Mouse (Mus musculus) kidney, embryonic 14.5 days (tissue): ENCODE data around the gene Lsm7. TPM values are rescaled to one million over a fixed set of nuclear protein-coding genes. Genes with fewer than 3 reads are reported as not detected.

ENCODE experiments used
- ATAC-seq: fragments of 200-750 bp; cut with Nextera tagmentation; 2 replicates; pipeline ENCODE4 v1.8.0; 2017; ENCODE audit warnings: moderate number of reproducible peaks, mild to moderate bottlenecking, moderate TSS enrichment, moderate library complexity; ENCODE audit not compliant: low FRiP score, low TSS enrichment
- H3K27ac ChIP-seq: fragments of 300-500 bp; sonication (generic); 2 replicates; pipeline ENCODE4 v1.5.1; 2014; ENCODE audit warnings: low read depth, mild to moderate bottlenecking, low read length, moderate library complexity, mixed read lengths
- H3K27me3 ChIP-seq: fragments of 300-500 bp; sonication (generic); 2 replicates; pipeline ENCODE4 v1.6.1; 2014; ENCODE audit warnings: mild to moderate bottlenecking, low read length; ENCODE audit not compliant: control insufficient read depth, insufficient read depth
- H3K36me3 ChIP-seq: fragments of 300-500 bp; sonication (generic); 2 replicates; pipeline ENCODE4 v1.6.1; 2014; ENCODE audit warnings: low read length, mixed read lengths; ENCODE audit not compliant: control insufficient read depth, insufficient read depth
- H3K4me1 ChIP-seq: fragments of 300-500 bp; sonication (generic); 2 replicates; pipeline ENCODE4 v1.6.1; 2014; ENCODE audit warnings: low read length, mixed read lengths; ENCODE audit not compliant: control insufficient read depth, insufficient read depth
- H3K4me2 ChIP-seq: fragments of 300-500 bp; sonication (generic); replicated peaks from 2 replicates; pipeline ENCODE4 v1.6.1; 2014; ENCODE audit warnings: low read depth, mild to moderate bottlenecking, low read length
- H3K4me3 ChIP-seq: fragments of 300-500 bp; sonication (generic); 2 replicates; pipeline ENCODE4 v1.5.1; 2014; ENCODE audit warnings: mild to moderate bottlenecking, low read length
- H3K9ac ChIP-seq: fragments of 300-500 bp; sonication (generic); 2 replicates; pipeline ENCODE4 v1.6.1; 2014; ENCODE audit warnings: low read depth, mild to moderate bottlenecking, low read length, moderate library complexity
- H3K9me3 ChIP-seq: fragments of 300-500 bp; sonication (generic); 2 replicates; pipeline ENCODE4 v1.6.1; 2016; ENCODE audit warnings: low read length; ENCODE audit not compliant: control insufficient read depth
- WGBS: fragments of 180-500 bp; shearing (Covaris S2); extraction: QIAGEN DNeasy Blood & Tissue Kit; methylation state at CpG from one replicate; pipeline ENCODE4 v1.1.7; 2014; 5-methylcytosine and 5-hydroxymethylcytosine counted together
- polyA plus RNA-seq: library from polyadenylated mRNA; unstranded; fragments of >200 nt; fragmentation: Nextera tagmentation; extraction: Ambion mirVana; gene quantifications from 2 replicates; pipeline ENCODE4 v1.2.1, GENCODE M21; 2014

Gene Lsm7
- polyA plus RNA-seq, 1 experiment from 2014 or later, result 365 TPM

DNA sequence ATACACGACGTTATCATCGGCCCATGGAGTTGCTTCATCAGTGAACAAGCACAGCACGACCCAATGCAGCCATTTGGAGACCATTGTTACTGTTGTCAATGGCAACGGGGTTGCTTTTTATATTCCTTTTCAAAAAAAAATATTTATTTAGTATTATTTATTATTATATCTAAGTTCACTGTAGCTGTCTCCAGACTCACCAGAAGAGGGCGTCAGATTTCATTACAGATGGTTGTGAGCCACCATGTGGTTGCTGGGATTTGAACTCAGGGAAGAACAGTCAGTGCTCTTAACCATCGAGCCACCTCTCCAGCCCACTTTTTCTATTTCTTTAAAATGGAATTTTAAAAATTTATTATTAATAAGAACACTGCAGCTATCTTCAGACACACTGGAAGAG is 40.2 kb downstream of the Lsm7 start:
- WGBS, result 61% methylated on average over 7 of the region's 7 CpGs
- Histone ChIP-seq H3K4me2 (no peak overlapping the region), H3K27ac (no peak overlapping the region), H3K4me1 (peaks cover 10% of the 10 kb centered on the region; the same call in 1 of the 2 replicates), H3K36me3 (no peaks in the 10 kb centered on the region), H3K9me3 (no peaks in the 10 kb centered on the region), H3K9ac (no peak overlapping the region), H3K27me3 (peaks cover 3% of the 10 kb centered on the region; the same call in 1 of the 2 replicates), H3K4me3 (no peak overlapping the region)
- ATAC-seq, result no peak

DNA sequence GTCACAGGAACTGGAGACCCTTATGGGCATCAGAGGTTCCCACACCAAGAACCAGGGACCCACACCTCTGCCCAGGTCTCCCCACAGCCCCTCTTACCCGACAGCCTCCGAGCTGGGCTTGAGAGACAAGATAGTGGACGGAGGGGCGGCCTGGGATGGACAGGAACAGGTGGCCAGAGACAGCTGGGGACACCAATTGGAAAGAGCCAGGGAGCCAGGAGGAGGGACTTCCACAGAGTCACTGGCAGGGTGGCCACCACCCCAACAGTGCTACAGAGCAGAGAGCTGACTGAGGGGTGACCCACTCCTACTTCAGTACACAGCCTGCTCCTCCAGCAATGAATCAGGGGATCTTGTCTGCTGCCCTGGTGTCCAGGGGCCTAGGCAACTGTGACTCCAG is 41.6 kb downstream of the Lsm7 start, which contains the start of gene Jsrp1:
Gene Jsrp1, minus strand, starts transcription at position 133 of the 400 bp plus-strand sequence.
- Histone ChIP-seq H3K9ac (no peak within 1 kb of the TSS), H3K36me3 (no peaks in the 10 kb centered on the region), H3K27ac (no peak within 1 kb of the TSS), H3K4me3 (no peak within 1 kb of the TSS), H3K27me3 (peaks cover 7% of the 10 kb centered on the region; the same call in 1 of the 2 replicates), H3K4me1 (peaks cover 23% of the 10 kb centered on the region), H3K9me3 (no peaks in the 10 kb centered on the region), H3K4me2 (no peak within 1 kb of the TSS)
- no peak for ATAC-seq
- WGBS, result 74% methylated on average over 4 of the region's 4 CpGs

DNA sequence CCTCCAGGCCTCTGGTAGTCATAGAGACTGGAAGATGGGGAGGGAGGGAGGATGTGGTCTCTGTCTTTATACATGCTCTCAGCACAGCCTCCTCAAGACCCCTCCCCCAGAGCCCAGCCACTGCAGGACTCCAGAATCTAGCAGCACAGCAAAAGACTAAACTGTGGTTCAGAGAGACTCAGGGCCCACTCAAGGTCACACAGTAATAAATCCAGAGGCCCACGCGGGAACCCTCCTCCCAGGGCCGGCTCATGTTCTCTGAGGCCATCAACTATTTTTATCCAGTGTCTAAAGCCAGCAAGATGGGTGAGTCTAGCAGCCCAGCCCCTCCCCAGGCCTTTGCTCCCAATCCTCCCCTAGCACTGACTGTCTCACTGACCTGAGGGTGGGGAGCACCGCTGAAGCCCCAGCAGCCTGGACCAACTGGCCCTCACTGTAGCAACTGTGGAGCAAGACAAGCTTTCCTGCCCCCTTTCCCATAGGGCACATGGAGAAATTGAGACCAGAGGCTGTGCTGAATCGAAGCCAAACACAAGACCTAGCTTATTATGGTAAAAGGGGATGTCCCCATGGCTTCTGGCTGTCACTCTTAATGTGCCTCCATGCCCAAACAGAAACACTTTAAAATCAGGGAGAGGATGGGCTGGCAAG is 42.5 kb downstream of the Lsm7 start:
- no peaks in the 10 kb centered on the region for H3K36me3 ChIP-seq
- no peak overlapping the region for H3K9ac ChIP-seq
- 27% methylated on average over 5 of the region's 5 CpGs for WGBS
- H3K4me3 ChIP-seq, result no peak overlapping the region
- no peaks in the 10 kb centered on the region for H3K9me3 ChIP-seq
- no peak overlapping the region for H3K27ac ChIP-seq
- H3K27me3 ChIP-seq, result peaks cover 7% of the 10 kb centered on the region; the same call in 1 of the 2 replicates
- H3K4me1 ChIP-seq, result peaks cover 31% of the 10 kb centered on the region
- no peak for ATAC-seq
- H3K4me2 ChIP-seq, result no peak overlapping the region

DNA sequence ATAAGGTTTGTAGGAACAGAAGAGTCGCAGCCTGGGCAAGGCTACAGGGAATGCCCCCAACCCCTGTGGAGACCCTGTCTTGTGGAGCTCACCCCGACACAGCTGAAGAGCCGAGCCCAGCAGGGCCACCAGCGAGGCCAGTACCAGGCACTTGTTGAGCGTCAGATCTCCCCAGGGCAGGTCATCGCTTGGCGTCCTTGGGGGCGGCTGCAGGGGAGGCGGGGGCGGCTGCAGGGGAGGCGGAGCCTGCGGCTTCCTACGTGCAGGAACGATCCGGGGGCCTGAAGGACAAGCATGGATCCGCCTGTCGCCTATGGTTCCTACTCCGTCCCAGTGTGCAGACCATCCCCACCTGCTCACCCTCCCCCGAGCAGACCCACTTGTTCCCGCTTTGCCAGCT is 44.9 kb downstream of the Lsm7 start:
- peaks cover 14% of the 10 kb centered on the region for H3K27me3 ChIP-seq
- WGBS, result 3% methylated on average over 20 of the region's 20 CpGs
- no peak for ATAC-seq
- peaks cover 42% of the 10 kb centered on the region for H3K4me1 ChIP-seq
- no peaks in the 10 kb centered on the region; the same call in 1 of the 2 replicates for H3K36me3 ChIP-seq
- peak overlapping the region; percentile 33 for H3K4me2 ChIP-seq
- H3K4me3 ChIP-seq, result peak overlapping the region; percentile 2; the same call in 1 of the 2 replicates
- H3K9me3 ChIP-seq, result no peaks in the 10 kb centered on the region
- H3K9ac ChIP-seq, result peak overlapping the region; percentile 40; the same call in 1 of the 2 replicates
- H3K27ac ChIP-seq, result no peak overlapping the region

DNA sequence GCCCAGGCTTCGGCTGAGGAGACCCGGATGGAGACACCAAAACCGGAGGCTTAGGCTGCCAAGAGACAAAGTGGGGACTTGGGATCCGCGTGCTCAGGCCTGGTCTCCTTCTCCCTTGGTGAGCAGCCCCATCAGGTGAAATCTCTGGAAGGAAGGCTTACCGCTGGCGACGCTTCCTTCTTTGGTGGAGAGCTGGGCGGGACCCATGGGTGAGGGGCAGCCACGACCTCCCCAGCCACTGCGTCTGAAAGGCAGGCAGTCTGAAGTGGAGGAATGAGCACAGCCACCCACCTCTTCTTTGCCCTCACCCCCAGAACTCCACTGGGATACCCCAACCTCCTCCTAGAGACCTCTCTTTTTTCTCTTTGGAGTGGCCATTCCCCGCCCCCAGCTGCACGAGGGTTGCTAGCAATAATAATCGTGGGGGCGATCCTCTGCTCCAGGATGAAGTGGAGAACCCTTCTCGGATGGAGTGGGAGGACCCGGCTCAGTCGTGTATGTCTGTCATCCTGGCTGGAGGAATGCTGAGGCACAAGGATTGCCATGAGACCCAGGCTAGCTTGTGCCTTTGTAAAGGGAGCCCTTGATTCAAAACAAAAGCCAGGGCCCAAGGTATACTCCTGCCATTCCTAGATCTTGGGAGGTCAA is 45.9 kb downstream of the Lsm7 start:
- peak overlapping the region; percentile 27 for H3K4me3 ChIP-seq
- H3K4me2 ChIP-seq, result peak overlapping the region; percentile 96
- H3K9ac ChIP-seq, result peak overlapping the region; percentile 53
- H3K27ac ChIP-seq, result peak overlapping the region; percentile 30; the same call in 1 of the 2 replicates
- peak; percentile 2; the same call in 1 of the 2 replicates for ATAC-seq
- H3K27me3 ChIP-seq, result peaks cover 14% of the 10 kb centered on the region
- H3K4me1 ChIP-seq, result peaks cover 42% of the 10 kb centered on the region
- 3% methylated on average over 18 of the region's 18 CpGs for WGBS
- H3K36me3 ChIP-seq, result peaks cover 8% of the 10 kb centered on the region
- no peaks in the 10 kb centered on the region for H3K9me3 ChIP-seq

DNA sequence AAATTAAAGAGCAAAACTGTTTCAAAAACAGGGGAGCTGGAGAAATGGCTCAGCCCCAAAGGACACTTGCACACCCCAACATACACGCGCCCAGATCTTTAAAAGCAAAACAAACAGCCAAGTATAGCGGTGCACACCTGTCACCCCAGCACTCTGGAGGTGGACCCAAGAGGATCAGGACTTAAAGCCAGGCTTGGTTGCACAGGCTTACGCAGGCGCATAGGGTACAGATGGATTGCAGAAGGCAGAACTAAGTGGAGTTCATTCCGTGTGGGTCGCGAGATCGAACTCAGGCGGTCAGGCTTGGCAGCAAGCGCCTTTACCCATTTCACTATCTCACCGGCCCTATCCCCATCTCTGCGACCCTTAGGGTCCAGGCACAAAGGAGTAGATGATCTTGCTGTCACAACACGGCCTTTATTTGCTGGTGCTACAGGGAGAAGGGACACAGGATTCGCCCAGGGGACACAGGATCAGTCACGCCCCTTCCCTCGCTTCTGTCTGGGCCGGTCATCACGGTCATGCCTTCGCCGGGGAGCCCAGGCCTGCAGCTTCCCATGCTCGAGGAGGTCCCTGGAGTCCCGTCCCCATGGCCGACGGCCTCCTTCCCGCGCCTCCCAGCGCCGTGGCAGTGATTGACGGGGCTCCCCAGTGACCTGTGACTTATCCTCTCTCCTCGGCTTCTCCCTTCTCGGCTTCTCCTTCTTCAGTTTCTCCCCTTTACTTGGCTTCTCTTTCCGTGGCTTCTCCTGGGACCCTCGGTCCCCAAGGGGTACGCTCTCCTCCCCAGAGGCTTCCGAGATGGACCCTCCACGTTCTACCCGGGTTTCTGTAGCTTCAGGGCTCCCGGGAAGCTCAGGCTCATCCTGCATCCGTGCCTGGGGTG is 46.7 kb downstream of the Lsm7 start:
- Histone ChIP-seq H3K36me3 (peaks cover 16% of the 10 kb centered on the region), H3K4me2 (peak overlapping the region; percentile 96), H3K27me3 (peaks cover 14% of the 10 kb centered on the region), H3K27ac (peak overlapping the region; percentile 76; the same call in 1 of the 2 replicates), H3K4me3 (peak overlapping the region; percentile 49), H3K9me3 (no peaks in the 10 kb centered on the region), H3K9ac (peak overlapping the region; percentile 73), H3K4me1 (peaks cover 42% of the 10 kb centered on the region)
- WGBS, result 15% methylated on average over 40 of the region's 40 CpGs
- ATAC-seq, result peak; percentile 16; the same call in 1 of the 2 replicates

DNA sequence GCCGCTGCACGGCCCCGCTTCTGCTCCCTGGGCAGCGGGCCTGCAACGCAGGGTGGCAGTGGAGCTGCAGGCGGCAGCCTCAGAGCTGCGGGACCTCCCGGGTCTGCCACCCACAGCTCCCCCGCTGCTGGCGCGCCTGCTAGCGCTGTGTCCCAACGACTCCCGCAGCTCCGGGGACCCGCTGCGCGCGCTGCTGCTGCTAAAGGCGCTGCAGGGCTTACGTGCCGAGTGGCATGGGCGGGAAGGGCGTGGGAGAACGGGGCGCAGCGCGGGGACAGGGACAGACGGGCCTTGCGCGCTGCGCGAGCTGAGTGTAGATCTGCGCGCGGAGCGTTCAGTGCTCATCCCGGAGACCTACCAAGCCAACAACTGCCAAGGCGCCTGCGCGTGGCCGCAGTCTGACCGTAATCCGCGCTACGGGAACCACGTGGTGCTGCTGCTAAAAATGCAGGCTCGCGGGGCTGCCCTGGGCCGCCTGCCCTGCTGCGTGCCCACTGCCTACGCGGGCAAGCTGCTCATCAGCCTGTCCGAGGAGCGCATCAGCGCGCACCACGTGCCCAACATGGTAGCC is 47.9 kb downstream of the Lsm7 start:
- H3K4me2 ChIP-seq, result peak overlapping the region; percentile 96
- no peaks in the 10 kb centered on the region for H3K9me3 ChIP-seq
- peaks cover 40% of the 10 kb centered on the region for H3K4me1 ChIP-seq
- 1% methylated on average over 57 of the region's 58 CpGs for WGBS
- peaks cover 14% of the 10 kb centered on the region for H3K27me3 ChIP-seq
- peak overlapping the region; percentile 76 for H3K27ac ChIP-seq
- ATAC-seq, result peak; percentile 48
- H3K9ac ChIP-seq, result peak overlapping the region; percentile 73
- peak overlapping the region; percentile 49 for H3K4me3 ChIP-seq
- peaks cover 28% of the 10 kb centered on the region for H3K36me3 ChIP-seq

DNA sequence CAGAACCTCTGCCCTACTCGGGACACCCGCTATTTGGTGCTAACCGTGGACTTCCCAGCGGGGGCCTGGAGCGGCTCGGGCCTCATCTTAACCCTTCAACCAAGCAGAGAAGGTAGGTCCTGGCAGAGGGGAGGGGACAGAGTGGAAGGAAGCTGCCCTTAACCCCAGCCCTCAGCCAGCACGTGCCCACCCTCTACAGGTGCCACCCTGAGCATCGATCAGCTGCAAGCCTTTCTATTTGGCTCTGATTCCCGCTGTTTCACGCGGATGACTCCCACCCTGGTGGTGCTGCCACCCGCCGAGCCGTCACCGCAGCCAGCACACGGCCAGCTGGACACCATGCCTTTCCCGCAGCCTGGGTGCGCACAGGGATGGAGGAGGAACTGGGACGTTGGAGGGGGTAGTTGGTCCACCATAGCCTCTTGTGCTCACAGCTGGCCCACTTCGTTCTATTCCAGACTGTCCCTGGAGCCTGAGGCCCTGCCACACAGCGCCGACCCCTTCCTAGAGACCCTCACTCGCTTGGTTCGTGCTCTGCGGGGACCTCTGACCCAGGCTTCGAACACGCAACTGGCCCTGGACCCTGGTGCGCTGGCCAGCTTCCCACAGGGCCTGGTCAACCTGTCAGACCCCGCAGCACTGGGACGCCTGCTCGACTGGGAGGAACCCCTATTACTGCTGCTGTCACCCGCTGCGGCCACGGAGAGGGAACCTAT is 48.5 kb downstream of the Lsm7 start:
- 42% methylated on average over 33 of the region's 34 CpGs for WGBS
- Histone ChIP-seq H3K4me3 (peak overlapping the region; percentile 49), H3K36me3 (peaks cover 34% of the 10 kb centered on the region), H3K4me1 (peaks cover 38% of the 10 kb centered on the region), H3K27ac (peak overlapping the region; percentile 76), H3K27me3 (peaks cover 14% of the 10 kb centered on the region), H3K9ac (peak overlapping the region; percentile 73; the same call in 1 of the 2 replicates), H3K4me2 (peak overlapping the region; percentile 96), H3K9me3 (no peaks in the 10 kb centered on the region)
- ATAC-seq, result 0 out of 2 replicates have a peak, but pooled peaks have one; percentile 0
